Mouse (Mus musculus) ovary, postnatal 36 days (tissue): ENCODE data around the gene Gstcd.

ENCODE experiments used
- DNase-seq: peaks from one replicate; pipeline ENCODE4 v3.0.0; 2022; ENCODE audit warnings: low spot score, mixed read lengths

The Gstcd gene

GRCm38 (mm10) chr3:132940181-132940990 lies 151.4 kb downstream of the Gstcd start:
- no peak for DNase-seq

GRCm38 (mm10) chr3:132939006-132939405 lies 152.8 kb downstream of the Gstcd start:
- no peak for DNase-seq

- no peak for DNase-seq
Measured at GRCm38 (mm10) chr3:132934649-132935048, 157.2 kb downstream of the Gstcd start.
